Mouse (Mus musculus) hindbrain, embryonic 13.5 days (tissue): Measurements from ENCODE around the gene Ttll7. TPM values are rescaled to one million over a fixed set of nuclear protein-coding genes. Genes with fewer than 3 reads are reported as not detected.

Experiments
- ATAC-seq: fragments of 200-750 bp; cut with Nextera tagmentation; 2 replicates; pipeline ENCODE4 v1.8.0; 2017; ENCODE audit warnings: moderate TSS enrichment; ENCODE audit not compliant: low FRiP score
- H3K27ac ChIP-seq: fragments of 300-500 bp; sonication (generic); 2 replicates; pipeline ENCODE4 v1.5.1; 2015; ENCODE audit warnings: inconsistent platforms, mild to moderate bottlenecking, moderate library complexity
- H3K27me3 ChIP-seq: fragments of 300-500 bp; sonication (generic); 2 replicates; pipeline ENCODE4 v1.6.1; 2015; ENCODE audit warnings: mild to moderate bottlenecking, inconsistent platforms
- H3K36me3 ChIP-seq: fragments of 300-500 bp; sonication (generic); 2 replicates; pipeline ENCODE4 v1.6.1; 2015; ENCODE audit warnings: mild to moderate bottlenecking, inconsistent platforms
- H3K4me1 ChIP-seq: fragments of 300-500 bp; sonication (generic); replicated peaks from 2 replicates; pipeline ENCODE4 v1.6.1; 2015; ENCODE audit warnings: inconsistent platforms
- H3K4me2 ChIP-seq: fragments of 300-500 bp; sonication (generic); 2 replicates; pipeline ENCODE4 v1.6.1; 2015; ENCODE audit warnings: inconsistent platforms, mild to moderate bottlenecking, moderate library complexity
- H3K4me3 ChIP-seq: fragments of 300-500 bp; sonication (generic); 2 replicates; pipeline ENCODE4 v1.5.1; 2015; ENCODE audit warnings: mild to moderate bottlenecking, inconsistent platforms
- H3K9ac ChIP-seq: fragments of 300-500 bp; sonication (generic); 2 replicates; pipeline ENCODE4 v1.6.1; 2015; ENCODE audit warnings: mild to moderate bottlenecking, inconsistent platforms
- H3K9me3 ChIP-seq: fragments of 300-500 bp; sonication (generic); 2 replicates; pipeline ENCODE4 v1.6.1; 2016; ENCODE audit warnings: inconsistent platforms
- WGBS: fragments of 180-500 bp; shearing (Covaris S2); methylation state at CpG from one replicate; pipeline ENCODE4 v1.1.7; 2015; 5-methylcytosine and 5-hydroxymethylcytosine counted together
- polyA plus RNA-seq: library from polyadenylated mRNA; unstranded; fragments of >200 nt; fragmentation: Nextera tagmentation; extraction: Ambion mirVana; gene quantifications from 2 replicates; pipeline ENCODE4 v1.2.1, GENCODE M21; 2015

The Ttll7 gene
- polyA plus RNA-seq, 1 experiment from 2014 or later = 9.5 TPM

DNA sequence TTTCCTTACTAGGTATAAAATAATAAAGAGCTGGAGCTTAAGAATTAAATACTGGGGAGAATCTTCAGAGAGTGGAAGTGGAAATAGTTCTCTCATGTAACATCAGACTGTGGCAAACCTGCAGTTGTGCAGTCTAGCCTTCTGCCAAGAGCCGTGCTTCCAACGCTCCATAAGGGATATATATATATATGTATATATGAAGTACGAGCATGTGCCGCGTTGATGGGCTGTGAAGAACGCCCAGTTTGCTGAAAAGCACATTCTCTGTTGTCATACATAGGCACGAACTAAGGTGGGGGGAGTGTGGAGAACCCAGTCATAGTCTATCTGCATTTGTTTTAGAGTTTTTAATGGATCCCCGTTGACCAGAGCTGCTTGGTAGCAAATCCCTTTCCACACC lies 104.6 kb downstream of the Ttll7 start:
- Histone ChIP-seq H3K36me3 (peaks cover under 1% of the 10 kb centered on the region; the same call in 1 of the 2 replicates), H3K4me1 (peaks cover 4% of the 10 kb centered on the region; the same call in 1 of the 2 replicates), H3K4me3 (no peak overlapping the region), H3K9me3 (no peaks in the 10 kb centered on the region), H3K27ac (no peak overlapping the region), H3K9ac (no peak overlapping the region), H3K27me3 (no peaks in the 10 kb centered on the region), H3K4me2 (no peak overlapping the region)
- 90% methylated on average over 8 of the region's 8 CpGs for WGBS
- ATAC-seq = no peak

DNA sequence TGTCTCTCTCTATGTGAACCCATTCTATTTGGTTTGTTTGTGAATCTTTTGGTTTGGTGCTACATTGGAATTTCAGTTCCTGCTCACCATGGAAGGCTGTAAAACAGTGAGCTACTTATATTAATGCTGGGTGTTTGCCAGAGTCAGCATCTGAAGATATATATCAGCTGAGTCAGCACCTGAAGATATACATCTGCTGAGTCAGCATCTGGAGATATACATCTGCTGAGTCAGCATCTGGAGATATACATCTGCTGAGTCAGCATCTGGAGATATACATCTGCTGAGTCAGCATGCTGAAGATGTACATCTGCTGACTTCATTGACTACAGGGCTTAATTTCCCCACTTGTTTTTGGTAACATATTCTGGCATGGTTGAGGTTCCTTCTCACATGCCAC lies 110.7 kb downstream of the Ttll7 start:
- no peak for ATAC-seq
- Histone ChIP-seq H3K4me3 (no peak overlapping the region), H3K36me3 (peaks cover 15% of the 10 kb centered on the region), H3K27me3 (no peaks in the 10 kb centered on the region), H3K4me1 (0 out of 2 replicates have a peak, but pooled peaks cover 3% of the 10 kb centered on the region), H3K4me2 (no peak overlapping the region), H3K9me3 (no peaks in the 10 kb centered on the region), H3K9ac (no peak overlapping the region), H3K27ac (no peak overlapping the region)

DNA sequence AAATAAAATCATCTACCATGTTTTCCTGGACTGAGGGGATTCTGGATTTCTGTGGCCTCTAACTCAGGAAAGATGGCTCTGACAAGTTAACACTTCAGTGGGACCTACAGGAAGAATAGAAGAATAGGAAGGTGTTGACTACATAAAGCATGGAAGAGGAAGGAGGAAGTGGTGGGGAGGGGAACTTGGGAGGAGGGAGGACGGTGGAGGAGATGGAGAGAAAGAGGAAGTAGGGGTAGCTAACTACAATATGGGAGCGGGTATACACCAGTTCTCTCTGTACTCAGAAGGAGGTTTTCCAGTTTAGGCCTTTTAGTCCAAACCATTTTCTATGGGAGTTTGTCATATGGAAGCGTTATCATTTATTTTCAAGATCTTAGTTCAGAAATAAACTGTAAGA lies 112.2 kb downstream of the Ttll7 start:
- no peak overlapping the region for H3K4me3 ChIP-seq
- peaks cover 26% of the 10 kb centered on the region for H3K36me3 ChIP-seq
- no peak overlapping the region for H3K27ac ChIP-seq
- 0 out of 2 replicates have a peak, but pooled peaks cover 5% of the 10 kb centered on the region for H3K4me1 ChIP-seq
- H3K4me2 ChIP-seq = no peak overlapping the region
- H3K9ac ChIP-seq = no peak overlapping the region
- H3K9me3 ChIP-seq = no peaks in the 10 kb centered on the region
- WGBS = 94% methylated on average over 3 of the region's 3 CpGs
- no peaks in the 10 kb centered on the region for H3K27me3 ChIP-seq
- ATAC-seq = no peak

DNA sequence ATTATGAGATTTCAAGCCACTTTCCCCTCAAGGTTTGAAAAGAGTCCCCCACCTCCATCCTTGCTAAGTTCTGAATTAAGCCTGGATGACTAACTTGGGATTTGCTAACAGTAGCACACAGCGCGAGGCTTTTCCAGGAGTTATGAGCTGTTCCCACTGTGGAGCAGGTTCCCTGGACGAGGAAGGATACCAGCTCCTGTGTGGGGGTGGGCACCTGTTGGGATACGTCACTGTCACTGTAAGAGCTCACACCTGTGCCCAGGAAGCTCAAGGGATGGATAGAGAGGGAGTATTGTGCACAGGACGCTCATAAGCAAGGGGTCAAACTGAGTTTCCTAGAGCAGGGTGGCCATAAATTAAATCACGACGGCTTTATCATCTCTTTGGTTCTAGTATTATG lies 115.1 kb downstream of the Ttll7 start:
- 0 out of 2 replicates have a peak, but pooled peaks cover 5% of the 10 kb centered on the region for H3K4me1 ChIP-seq
- no peak overlapping the region for H3K9ac ChIP-seq
- H3K9me3 ChIP-seq = no peaks in the 10 kb centered on the region
- H3K4me3 ChIP-seq = no peak overlapping the region
- H3K4me2 ChIP-seq = no peak overlapping the region
- 77% methylated on average over 7 of the region's 7 CpGs for WGBS
- no peak overlapping the region for H3K27ac ChIP-seq
- H3K27me3 ChIP-seq = no peaks in the 10 kb centered on the region
- ATAC-seq = no peak
- peaks cover 25% of the 10 kb centered on the region for H3K36me3 ChIP-seq

DNA sequence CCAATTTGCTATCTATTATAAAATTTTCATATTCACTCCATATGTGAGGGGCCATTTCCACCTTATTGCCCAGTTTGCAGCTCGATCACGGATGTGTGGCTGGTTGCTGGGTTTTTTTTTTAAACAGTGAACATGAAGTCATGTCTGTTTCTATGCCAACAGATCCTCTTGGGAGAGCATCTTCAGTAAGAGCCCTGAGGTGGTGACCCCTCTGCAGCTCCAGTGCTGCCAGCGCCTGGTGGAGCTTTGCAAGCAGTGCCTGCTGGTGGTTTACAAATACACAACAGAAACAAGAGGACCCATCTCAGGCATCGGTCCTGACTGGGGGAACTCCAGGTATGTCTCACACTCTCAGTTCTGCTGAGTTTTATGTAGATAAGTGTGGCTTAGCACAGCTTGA lies 115.7 kb downstream of the Ttll7 start:
- H3K27ac ChIP-seq = no peak overlapping the region
- no peak overlapping the region for H3K4me3 ChIP-seq
- H3K9me3 ChIP-seq = no peaks in the 10 kb centered on the region
- no peak for ATAC-seq
- no peak overlapping the region for H3K9ac ChIP-seq
- 0 out of 2 replicates have a peak, but pooled peaks cover 5% of the 10 kb centered on the region for H3K4me1 ChIP-seq
- no peak overlapping the region for H3K4me2 ChIP-seq
- no peaks in the 10 kb centered on the region for H3K27me3 ChIP-seq
- peaks cover 21% of the 10 kb centered on the region for H3K36me3 ChIP-seq
- 48% methylated on average over 4 of the region's 4 CpGs for WGBS

DNA sequence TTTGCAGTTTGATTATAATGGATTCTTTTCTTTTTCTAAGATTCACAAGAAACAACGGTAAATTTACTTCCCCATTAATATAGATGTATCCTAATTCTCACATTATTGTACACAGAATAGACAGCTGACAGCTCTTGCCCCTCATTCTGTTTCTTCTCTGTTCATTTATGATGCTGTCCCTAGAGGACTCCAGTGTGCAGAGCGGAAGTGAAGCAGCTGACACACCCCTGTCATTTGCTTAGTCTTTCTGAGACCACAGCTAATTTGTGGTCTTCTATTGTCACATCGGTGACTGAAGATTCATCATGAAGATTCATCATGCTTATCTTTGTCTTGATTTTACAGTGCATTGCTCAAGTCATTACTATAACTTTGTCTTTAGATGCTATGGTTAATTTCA lies 126.1 kb downstream of the Ttll7 start:
- H3K4me3 ChIP-seq = no peak overlapping the region
- H3K9me3 ChIP-seq = no peaks in the 10 kb centered on the region
- WGBS = 44% methylated on average over 3 of the region's 3 CpGs
- no peak overlapping the region for H3K9ac ChIP-seq
- H3K4me2 ChIP-seq = no peak overlapping the region
- no peaks in the 10 kb centered on the region for H3K4me1 ChIP-seq
- no peaks in the 10 kb centered on the region for H3K36me3 ChIP-seq
- no peaks in the 10 kb centered on the region for H3K27me3 ChIP-seq
- ATAC-seq = no peak
- no peak overlapping the region for H3K27ac ChIP-seq

DNA sequence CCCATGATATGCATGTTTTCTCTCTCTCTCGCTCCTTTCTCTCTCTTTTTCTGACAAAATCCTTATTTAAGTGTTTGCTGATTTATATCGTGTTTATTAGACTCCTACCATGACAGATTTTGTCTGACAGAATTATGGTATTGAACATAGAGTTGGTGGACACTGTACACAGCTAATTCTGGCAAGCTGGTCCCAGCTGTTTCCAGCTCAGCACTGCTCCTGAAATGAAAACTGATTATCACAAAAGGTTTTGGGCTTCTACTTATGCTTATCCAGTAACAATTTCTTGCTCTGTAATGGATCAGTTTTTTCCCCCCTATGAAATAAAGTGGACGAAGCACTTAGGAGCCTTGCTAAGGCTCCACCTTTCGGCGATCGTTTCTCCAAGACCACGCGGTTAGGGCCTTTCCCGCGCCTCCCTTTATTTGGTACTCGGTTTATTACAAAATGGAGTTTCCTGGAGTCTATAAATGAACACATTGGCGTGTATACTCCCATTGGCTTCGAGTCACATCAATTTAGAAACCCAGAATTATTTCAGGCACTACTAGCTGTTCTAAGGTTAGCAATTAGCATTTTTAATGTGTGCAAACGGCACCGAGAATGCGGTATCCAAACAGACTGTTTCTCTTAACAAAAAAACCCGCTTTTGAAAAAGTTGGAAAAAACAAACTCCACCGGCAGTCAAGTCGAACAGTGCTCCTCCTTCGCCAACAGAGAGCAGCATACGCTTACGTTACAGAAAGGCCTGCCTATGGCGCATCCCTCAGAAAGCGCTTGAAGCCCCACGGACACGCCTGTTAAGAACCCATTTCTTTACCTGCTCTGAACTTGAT lies 141.9 kb downstream of the Ttll7 start:
- 40% methylated on average over 26 of the region's 26 CpGs for WGBS
- H3K27ac ChIP-seq = no peak overlapping the region
- peak overlapping the region; percentile 27; the same call in 1 of the 2 replicates for H3K4me2 ChIP-seq
- no peaks in the 10 kb centered on the region for H3K4me1 ChIP-seq
- no peak overlapping the region for H3K9ac ChIP-seq
- no peaks in the 10 kb centered on the region for H3K36me3 ChIP-seq
- no peaks in the 10 kb centered on the region for H3K27me3 ChIP-seq
- H3K4me3 ChIP-seq = no peak overlapping the region
- ATAC-seq = peak; percentile 86
- H3K9me3 ChIP-seq = no peaks in the 10 kb centered on the region

DNA sequence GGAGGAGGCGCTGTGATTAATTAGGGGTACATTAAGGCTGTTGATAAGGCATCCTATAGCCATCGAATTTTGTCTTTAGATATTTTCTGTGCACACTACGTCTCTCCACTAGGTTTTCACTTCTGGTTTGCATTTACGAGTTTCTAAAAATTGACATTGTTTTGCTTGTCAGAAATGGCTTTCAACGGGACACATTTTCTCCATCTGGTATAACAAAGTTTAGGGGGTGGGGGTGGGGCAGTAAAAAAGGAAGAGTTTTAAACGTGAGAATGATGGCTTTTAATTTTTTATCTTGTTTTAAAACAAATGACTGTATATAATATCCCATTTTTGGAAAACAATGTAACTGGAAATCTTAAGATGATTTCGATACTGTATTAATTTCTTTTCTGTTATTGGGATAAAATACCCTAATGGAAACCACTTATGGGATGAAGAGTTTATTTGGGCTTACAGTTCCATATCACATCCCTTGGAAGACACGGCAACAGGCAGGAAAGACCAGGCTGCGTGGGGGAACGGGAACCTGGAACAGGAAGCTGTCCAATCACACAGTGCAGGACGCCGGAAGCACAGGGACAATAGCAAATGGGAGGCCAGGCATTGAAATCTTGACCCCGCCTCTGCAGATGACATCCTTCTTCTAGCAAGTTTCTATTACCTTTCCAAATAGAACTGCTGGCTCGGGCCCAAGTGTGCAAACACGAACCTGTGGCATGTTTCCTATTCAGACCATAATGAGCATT lies 142.7 kb downstream of the Ttll7 start:
- no peak overlapping the region for H3K4me3 ChIP-seq
- H3K36me3 ChIP-seq = no peaks in the 10 kb centered on the region
- no peak overlapping the region for H3K27ac ChIP-seq
- H3K4me1 ChIP-seq = no peaks in the 10 kb centered on the region
- no peaks in the 10 kb centered on the region for H3K9me3 ChIP-seq
- H3K9ac ChIP-seq = no peak overlapping the region
- H3K4me2 ChIP-seq = peak overlapping the region; percentile 27; the same call in 1 of the 2 replicates
- ATAC-seq = no peak
- 61% methylated on average over 15 of the region's 15 CpGs for WGBS
- H3K27me3 ChIP-seq = no peaks in the 10 kb centered on the region

DNA sequence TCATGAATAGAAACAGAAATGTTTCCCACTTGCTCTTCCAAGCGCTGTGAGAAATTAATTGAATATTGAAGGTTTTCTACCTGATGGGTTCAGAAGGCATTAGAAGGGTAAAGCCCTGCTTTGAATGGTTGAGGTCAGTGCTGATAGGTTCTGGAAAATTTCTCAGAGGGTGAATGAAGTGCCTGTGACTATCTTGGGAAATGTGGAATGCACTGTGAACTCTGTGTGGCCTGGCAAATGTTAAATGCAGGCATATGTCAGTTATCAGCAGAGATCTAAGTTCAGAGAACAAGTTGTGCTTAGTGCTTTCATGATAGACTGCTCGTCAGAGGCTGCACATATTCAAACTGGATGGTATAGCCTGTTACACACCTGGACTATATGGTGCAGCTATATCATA lies 147.0 kb downstream of the Ttll7 start:
- no peak overlapping the region for H3K4me2 ChIP-seq
- H3K36me3 ChIP-seq = no peaks in the 10 kb centered on the region
- H3K27ac ChIP-seq = no peak overlapping the region
- no peak overlapping the region for H3K9ac ChIP-seq
- H3K4me3 ChIP-seq = no peak overlapping the region
- ATAC-seq = no peak
- H3K9me3 ChIP-seq = no peaks in the 10 kb centered on the region
- no peaks in the 10 kb centered on the region for H3K4me1 ChIP-seq
- 91% methylated on average over 2 of the region's 2 CpGs for WGBS
- H3K27me3 ChIP-seq = no peaks in the 10 kb centered on the region

DNA sequence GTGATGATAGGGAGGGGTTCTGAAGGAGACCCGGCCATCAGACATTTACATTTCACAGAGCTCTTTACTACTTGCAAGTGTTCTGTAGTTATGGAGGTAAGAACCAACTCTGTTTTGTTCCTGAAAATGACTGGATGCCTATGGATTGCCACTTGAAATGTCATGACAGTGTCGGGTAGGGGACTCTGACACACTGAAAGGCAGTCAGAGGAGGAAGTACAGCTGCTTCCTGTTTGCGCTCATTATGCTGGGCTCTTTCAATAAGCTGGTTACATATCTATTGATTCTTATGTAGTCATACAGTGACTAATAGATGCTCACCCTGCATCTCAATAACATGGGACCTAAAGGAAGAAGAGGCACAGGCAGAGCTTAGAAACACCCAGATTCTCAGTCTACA lies 148.8 kb downstream of the Ttll7 start:
- H3K27ac ChIP-seq = no peak overlapping the region
- no peaks in the 10 kb centered on the region for H3K27me3 ChIP-seq
- H3K4me3 ChIP-seq = no peak overlapping the region
- no peak overlapping the region for H3K4me2 ChIP-seq
- no peak for ATAC-seq
- no peaks in the 10 kb centered on the region for H3K9me3 ChIP-seq
- H3K9ac ChIP-seq = no peak overlapping the region
- H3K4me1 ChIP-seq = no peaks in the 10 kb centered on the region
- 88% methylated on average over 3 of the region's 3 CpGs for WGBS
- H3K36me3 ChIP-seq = no peaks in the 10 kb centered on the region

DNA sequence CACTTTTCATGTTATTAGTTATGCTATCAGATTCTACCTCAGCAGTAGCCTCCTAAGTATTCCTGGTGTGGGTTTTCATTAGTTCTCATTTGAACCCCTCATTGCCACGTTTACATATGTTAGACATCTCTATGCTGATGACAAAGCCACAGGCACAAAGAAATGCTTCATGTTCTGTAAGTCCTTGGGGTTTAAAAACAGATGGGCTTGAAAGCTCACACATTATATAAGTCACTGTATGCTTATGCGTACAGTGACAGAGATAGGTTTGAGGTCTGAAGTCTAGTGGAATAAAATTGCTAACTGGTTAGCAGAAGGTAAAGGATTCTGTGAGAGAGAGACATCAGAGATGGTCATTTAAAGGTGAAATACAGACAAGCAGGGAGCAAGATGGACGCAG lies 149.4 kb downstream of the Ttll7 start:
- no peaks in the 10 kb centered on the region for H3K27me3 ChIP-seq
- H3K27ac ChIP-seq = no peak overlapping the region
- 80% methylated on average over 3 of the region's 3 CpGs for WGBS
- H3K9ac ChIP-seq = no peak overlapping the region
- no peaks in the 10 kb centered on the region for H3K36me3 ChIP-seq
- no peak overlapping the region for H3K4me2 ChIP-seq
- no peaks in the 10 kb centered on the region for H3K9me3 ChIP-seq
- H3K4me3 ChIP-seq = no peak overlapping the region
- ATAC-seq = no peak
- no peaks in the 10 kb centered on the region for H3K4me1 ChIP-seq

DNA sequence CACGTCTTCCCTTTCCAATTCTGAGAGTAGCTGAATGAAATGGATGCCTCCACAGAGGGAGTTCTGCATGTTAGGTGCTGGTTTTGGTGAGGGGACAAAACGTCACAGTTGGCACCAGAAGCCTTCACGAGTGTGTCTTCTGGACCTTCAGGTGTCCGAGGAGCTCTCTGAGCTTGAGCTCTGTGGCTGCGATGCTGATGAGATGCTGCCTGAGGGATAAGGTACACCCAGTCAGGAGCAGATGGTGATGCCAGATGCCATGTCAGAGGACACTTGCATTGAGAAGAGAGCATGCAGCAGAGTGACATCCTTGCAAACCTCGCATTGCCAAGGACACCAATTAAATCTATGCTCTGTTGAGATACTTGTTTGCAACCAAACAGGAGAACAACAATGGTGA lies 164.3 kb downstream of the Ttll7 start:
- 94% methylated on average over 6 of the region's 6 CpGs for WGBS
- Histone ChIP-seq H3K9ac (no peak overlapping the region), H3K4me2 (no peak overlapping the region), H3K36me3 (no peaks in the 10 kb centered on the region), H3K4me3 (no peak overlapping the region), H3K9me3 (no peaks in the 10 kb centered on the region), H3K27ac (no peak overlapping the region), H3K4me1 (no peaks in the 10 kb centered on the region), H3K27me3 (no peaks in the 10 kb centered on the region)
- ATAC-seq = no peak
